ENCODE assay signal across 9 mouse cellular contexts in the genomic region with DNA sequence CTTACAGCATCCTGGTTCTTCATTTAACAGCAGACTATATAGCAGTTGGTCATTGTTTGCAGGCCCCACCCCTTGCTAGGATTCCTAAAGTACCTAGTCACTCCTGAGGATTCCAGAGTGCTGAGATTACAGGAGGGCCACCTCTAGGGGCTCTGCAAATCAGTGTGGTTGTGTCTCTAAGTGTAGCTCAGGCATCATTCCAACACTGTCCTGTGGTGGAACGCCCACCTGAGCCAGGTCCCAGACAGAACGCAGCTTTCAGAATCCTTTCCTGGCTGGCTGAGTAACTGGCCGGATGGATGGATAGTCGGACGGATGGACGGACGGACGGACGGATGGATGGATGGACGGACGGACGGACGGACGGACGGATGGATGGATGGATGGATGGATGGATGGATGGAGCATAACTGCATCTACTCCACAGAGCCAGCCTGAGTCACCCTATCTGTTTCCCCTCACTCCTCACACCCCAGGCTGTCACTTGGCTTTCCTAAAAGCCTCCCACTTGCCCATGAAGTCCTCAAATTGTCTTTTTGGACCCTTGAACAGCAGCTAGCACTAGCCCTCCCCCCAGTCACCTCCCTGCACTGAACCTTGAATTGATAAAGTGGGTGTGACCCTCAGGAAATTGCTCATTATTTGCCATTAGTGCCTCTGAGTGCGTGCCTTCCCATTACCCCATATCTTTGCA. TPM values are rescaled to one million over a fixed set of nuclear protein-coding genes. Genes with fewer than 3 reads are reported as not detected.
DNase-seq lines count a peak whose midpoint lies in the region; ATAC-seq and TF ChIP-seq lines count a peak whose summit lies in the region.
"Had no signal": no experiment of that assay in that cellular context is flagged by ENCODE, and none has a peak within 500 bp of the region (broad histone marks: within the 10 kb centered on the region; RNA-seq: fewer than 3 reads in every experiment).

No protein-coding gene starts in this region.

- ATAC-seq in embryonic facial prominence, embryonic 15.5 days (ENCODE audit: insufficient number of reproducible peaks, low FRiP score, low TSS enrichment, low read depth): no peak
- ATAC-seq in intestine, embryonic 15.5 days: peak; percentile 59
- no peak; the same call in 1 of the 2 replicates for ATAC-seq in neural tube, embryonic 12.5 days (ENCODE audit: low FRiP score, low read depth)

- WGBS in embryonic facial prominence, embryonic 15.5 days: 76% methylated on average over 16 of the region's 16 CpGs
- WGBS in intestine, embryonic 15.5 days: 67% methylated on average over 16 of the region's 16 CpGs
- 77% methylated on average over 16 of the region's 16 CpGs for WGBS in neural tube, embryonic 12.5 days

- peak overlapping the region; percentile 59; the same call in 1 of the 2 replicates for H3K27ac ChIP-seq in layer of hippocampus, adult 2 months
- peak overlapping the region; percentile 34; the same call in 1 of the 2 replicates for H3K27ac ChIP-seq in embryonic facial prominence, embryonic 15.5 days (replicated peaks)
- H3K27ac ChIP-seq in intestine, embryonic 15.5 days: peak overlapping the region; percentile 68; the same call in 1 of the 2 replicates
- H3K27ac ChIP-seq in neural tube, embryonic 12.5 days: no peak overlapping the region

- no peaks in the 10 kb centered on the region for H3K9me3 ChIP-seq in embryonic facial prominence, embryonic 15.5 days (replicated peaks)
- H3K9me3 ChIP-seq in intestine, embryonic 15.5 days: no peaks in the 10 kb centered on the region
- no peaks in the 10 kb centered on the region for H3K9me3 ChIP-seq in neural tube, embryonic 12.5 days
- H3K9me3 ChIP-seq: G1E had no signal

- H3K4me1 ChIP-seq in embryonic facial prominence, embryonic 15.5 days: peaks cover 23% of the 10 kb centered on the region
- peaks cover 18% of the 10 kb centered on the region for H3K4me1 ChIP-seq in intestine, embryonic 15.5 days (replicated peaks)
- peaks cover 14% of the 10 kb centered on the region; the same call in 1 of the 2 replicates for H3K4me1 ChIP-seq in neural tube, embryonic 12.5 days

- H3K36me3 ChIP-seq in embryonic facial prominence, embryonic 15.5 days: no peaks in the 10 kb centered on the region
- H3K36me3 ChIP-seq in intestine, embryonic 15.5 days: no peaks in the 10 kb centered on the region
- no peaks in the 10 kb centered on the region for H3K36me3 ChIP-seq in neural tube, embryonic 12.5 days
- H3K36me3 ChIP-seq: G1E had no signal

- H3K4me2 ChIP-seq in embryonic facial prominence, embryonic 15.5 days (replicated peaks): peak overlapping the region; percentile 90
- H3K4me2 ChIP-seq in intestine, embryonic 15.5 days (replicated peaks): peak overlapping the region; percentile 82
- peak overlapping the region; percentile 80 for H3K4me2 ChIP-seq in neural tube, embryonic 12.5 days (replicated peaks)

- H3K9ac ChIP-seq in embryonic facial prominence, embryonic 15.5 days: no peak overlapping the region
- H3K9ac ChIP-seq in intestine, embryonic 15.5 days: peak overlapping the region; percentile 57
- H3K9ac ChIP-seq in neural tube, embryonic 12.5 days: no peak overlapping the region; the same call in 1 of the 2 replicates

- no peak for DNase-seq in layer of hippocampus, adult 2 months (ENCODE audit: low spot score in 2 of 2)
- no peak for DNase-seq in layer of hippocampus, adult 9-10 months (ENCODE audit: low spot score)
- no peak for DNase-seq in right cerebral cortex, postnatal 25 days
- DNase-seq in embryo, embryonic 11 days: no peak
- DNase-seq in cerebellum, postnatal 36 days: no peak

- H3K27me3 ChIP-seq in embryonic facial prominence, embryonic 15.5 days: no peaks in the 10 kb centered on the region
- H3K27me3 ChIP-seq in intestine, embryonic 15.5 days (replicated peaks): no peaks in the 10 kb centered on the region
- no peaks in the 10 kb centered on the region for H3K27me3 ChIP-seq in neural tube, embryonic 12.5 days (replicated peaks)

- peak overlapping the region; percentile 49 for H3K4me3 ChIP-seq in layer of hippocampus, adult 2 months
- H3K4me3 ChIP-seq in embryonic facial prominence, embryonic 15.5 days (replicated peaks): peak overlapping the region; percentile 51
- H3K4me3 ChIP-seq in intestine, embryonic 15.5 days (replicated peaks): peak overlapping the region; percentile 44
- peak overlapping the region; percentile 41 for H3K4me3 ChIP-seq in neural tube, embryonic 12.5 days

- TF ChIP-seq CTCF in layer of hippocampus, adult 2 months (conservative IDR thresholded peaks at IDR 0.05): no peak

RNA-seq across cellular contexts. Expression of a gene that starts 0.4 kb away (rescaled TPM):
- 1 to 10 TPM; 5.3 to 6.8 TPM for total RNA-seq in layer of hippocampus, adult 2 months (2021)
- 6.7 and 7.6 TPM in 2 replicates for polyA plus RNA-seq in embryonic facial prominence, embryonic 15.5 days (2015; fragmentation: Nextera tagmentation; extraction: Ambion mirVana)
- 7.9 and 8.3 TPM in 2 replicates for polyA plus RNA-seq in intestine, embryonic 15.5 days (2015; fragmentation: Nextera tagmentation; extraction: Ambion mirVana)
- polyA plus RNA-seq in neural tube, embryonic 12.5 days (2016; fragmentation: Nextera tagmentation; extraction: Ambion mirVana): 6.3 and 8.4 TPM in 2 replicates
- total RNA-seq: G1E had no signal
- polyA plus RNA-seq: G1E had no signal

RNA-seq across cellular contexts. Expression of a gene that starts 41.3 kb away (rescaled TPM):
- total RNA-seq in layer of hippocampus, adult 2 months (2021): 10 to 100 TPM; 36.2 to 41.9 TPM
- 30.7 and 34.6 TPM in 2 replicates for polyA plus RNA-seq in embryonic facial prominence, embryonic 15.5 days (2015; fragmentation: Nextera tagmentation; extraction: Ambion mirVana)
- polyA plus RNA-seq in intestine, embryonic 15.5 days (2015; fragmentation: Nextera tagmentation; extraction: Ambion mirVana): 31.0 and 34.5 TPM in 2 replicates
- polyA plus RNA-seq in neural tube, embryonic 12.5 days (2016; fragmentation: Nextera tagmentation; extraction: Ambion mirVana): 43.4 and 46.7 TPM in 2 replicates
